In genomic region chr2:125484164-125484563, GRCm38 (mm10) we compare ENCODE assay signal across 17 mouse cellular contexts. TPM values are rescaled to one million over a fixed set of nuclear protein-coding genes. Genes with fewer than 3 reads are reported as not detected.
DNase-seq lines count a peak whose midpoint lies in the region; ATAC-seq and TF ChIP-seq lines count a peak whose summit lies in the region.
"Had no signal": no experiment of that assay in that cellular context is flagged by ENCODE, and none has a peak within 500 bp of the region (broad histone marks: within the 10 kb centered on the region; RNA-seq: fewer than 3 reads in every experiment).

No protein-coding gene starts in this region.

- no peak overlapping the region for H3ac ChIP-seq in myocyte (ENCODE audit: control insufficient read depth, insufficient read length)

- H3K4me3 ChIP-seq in heart, embryonic 11.5 days (ENCODE audit: low read depth, low read length) = no peak overlapping the region
- H3K4me3 ChIP-seq in kidney, embryonic 15.5 days (replicated peaks) = no peak overlapping the region
- H3K4me3 ChIP-seq in heart, embryonic 16.5 days (ENCODE audit: low read length) = no peak overlapping the region
- no peak overlapping the region for H3K4me3 ChIP-seq in myocyte
- H3K4me3 ChIP-seq in left cerebral cortex, adult 2 months = no peak overlapping the region
- H3K4me3 ChIP-seq: erythroblast, embryonic 14.5 days; hindbrain, embryonic 10.5 days had no signal

- peaks cover 8% of the 10 kb centered on the region; the same call in 1 of the 2 replicates for H3K4me1 ChIP-seq in heart, embryonic 11.5 days (ENCODE audit: control insufficient read depth, insufficient read depth, low read length)
- H3K4me1 ChIP-seq in kidney, embryonic 15.5 days = peaks cover 8% of the 10 kb centered on the region
- H3K4me1 ChIP-seq in heart, embryonic 16.5 days (ENCODE audit: control insufficient read depth, insufficient read depth, low read length) = peaks cover 9% of the 10 kb centered on the region
- H3K4me1 ChIP-seq: hindbrain, embryonic 10.5 days had no signal

- no peaks in the 10 kb centered on the region for H3K36me3 ChIP-seq in heart, embryonic 11.5 days (ENCODE audit: control insufficient read depth, insufficient read depth, low read length)
- H3K36me3 ChIP-seq in kidney, embryonic 15.5 days = no peaks in the 10 kb centered on the region
- H3K36me3 ChIP-seq in heart, embryonic 16.5 days (ENCODE audit: control insufficient read depth, insufficient read depth) = no peaks in the 10 kb centered on the region
- H3K36me3 ChIP-seq in myocyte (ENCODE audit: control insufficient read depth, insufficient read depth) = peaks cover 6% of the 10 kb centered on the region
- H3K36me3 ChIP-seq: hindbrain, embryonic 10.5 days had no signal

- peaks cover 99% of the 10 kb centered on the region for H3K79me2 ChIP-seq in myocyte (ENCODE audit: control insufficient read depth, insufficient read depth)

- peak; percentile 98 for DNase-seq in heart, adult 11 months
- peak; percentile 40 to 45 for DNase-seq in kidney, postnatal 4 days
- DNase-seq in left cerebral cortex, adult 2 months (ENCODE audit: extremely low spot score in 1 of 2, low spot score in 2 of 2) = no peak
- DNase-seq in cerebellum, adult 18-20 months = no peak
- DNase-seq: cerebellum, adult 9-10 months; embryo, embryonic 11 days; forebrain, postnatal 0 days; midbrain, embryonic 14.5 days had no signal

- TF ChIP-seq CTCF in left cerebral cortex, adult 2 months (IDR thresholded peaks at IDR 0.05) = no peak

- no peak for ATAC-seq in heart, embryonic 11.5 days (replicated peaks; ENCODE audit: insufficient number of reproducible peaks, low FRiP score, low TSS enrichment)
- ATAC-seq in kidney, embryonic 15.5 days (replicated peaks; ENCODE audit: low FRiP score) = no peak
- no peak for ATAC-seq in heart, embryonic 16.5 days (replicated peaks; ENCODE audit: extremely low read depth, insufficient read depth, low FRiP score)
- ATAC-seq: activated CD4-positive, CD25-positive, alpha-beta regulatory T cell, adult 4 months; forebrain, postnatal 0 days; intestine, embryonic 16.5 days had no signal

- H3K27me3 ChIP-seq in heart, embryonic 11.5 days (ENCODE audit: control insufficient read depth, insufficient read depth, low read length) = no peaks in the 10 kb centered on the region
- H3K27me3 ChIP-seq in kidney, embryonic 15.5 days = no peaks in the 10 kb centered on the region
- H3K27me3 ChIP-seq in heart, embryonic 16.5 days (ENCODE audit: control insufficient read depth, insufficient read depth, low read length) = no peaks in the 10 kb centered on the region
- no peaks in the 10 kb centered on the region for H3K27me3 ChIP-seq in myocyte (ENCODE audit: control insufficient read depth, insufficient read depth, insufficient read length)

- no peak overlapping the region for H3K27ac ChIP-seq in heart, embryonic 11.5 days (ENCODE audit: low read depth, low read length)
- no peak overlapping the region; the same call in 1 of the 2 replicates for H3K27ac ChIP-seq in kidney, embryonic 15.5 days
- H3K27ac ChIP-seq in heart, embryonic 16.5 days (ENCODE audit: low read length) = 0 out of 2 replicates have a peak overlapping the region, but pooled peaks have one; percentile 39
- H3K27ac ChIP-seq in left cerebral cortex, adult 2 months = no peak overlapping the region
- H3K27ac ChIP-seq: hindbrain, embryonic 10.5 days had no signal

- intact Hi-C loops in left cerebral cortex, adult 2 months (cut with DNase I) = no loop called here

- H3K9ac ChIP-seq in heart, embryonic 11.5 days (ENCODE audit: low read depth, low read length) = no peak overlapping the region
- H3K9ac ChIP-seq in kidney, embryonic 15.5 days = no peak overlapping the region
- no peak overlapping the region for H3K9ac ChIP-seq in heart, embryonic 16.5 days (ENCODE audit: low read length)
- H3K9ac ChIP-seq: forebrain, postnatal 0 days had no signal

- no peaks in the 10 kb centered on the region for H3K9me3 ChIP-seq in heart, embryonic 11.5 days (replicated peaks; ENCODE audit: control insufficient read depth, low read length)
- no peaks in the 10 kb centered on the region for H3K9me3 ChIP-seq in kidney, embryonic 15.5 days (replicated peaks)
- H3K9me3 ChIP-seq in heart, embryonic 16.5 days (replicated peaks; ENCODE audit: control insufficient read depth, low read length) = no peaks in the 10 kb centered on the region
- H3K9me3 ChIP-seq: hindbrain, embryonic 10.5 days had no signal

- TF ChIP-seq POLR2A in myocyte (IDR thresholded peaks at IDR 0.05; ENCODE audit: insufficient read length, low read depth) = no peak

- no peak overlapping the region for H3K4me2 ChIP-seq in heart, embryonic 11.5 days
- H3K4me2 ChIP-seq in kidney, embryonic 15.5 days = no peak overlapping the region
- H3K4me2 ChIP-seq in heart, embryonic 16.5 days (ENCODE audit: low read depth, low read length) = no peak overlapping the region
- peak overlapping the region; percentile 59 for H3K4me2 ChIP-seq in myocyte (ENCODE audit: low read depth)

TF ChIP-seq in myocyte, 11 proteins besides CTCF, POLR2A, EP300 and RAD21:
- TF ChIP-seq CEBPB (IDR thresholded peaks at IDR 0.05; ENCODE audit: insufficient read depth, poor library complexity, severe bottlenecking) (0 out of 2 replicates have a peak, but pooled peaks have one; percentile 45), MYOD1 (IDR thresholded peaks at IDR 0.05; ENCODE audit: control insufficient read depth in 1 of 3, insufficient read length in 2 of 3, low read depth in 2 of 3) (peak in 2 of 3 experiments; percentile 58 to 75), MAX (IDR thresholded peaks at IDR 0.05; ENCODE audit: low read depth) (no peak)
TF ChIP-seq in myocyte: peak in this region for 2.

RNA-seq across cellular contexts. Expression of gene Gm9913, which starts 20.7 kb away (rescaled TPM):
- polyA plus RNA-seq in heart, embryonic 11.5 days (2014; fragmentation: Nextera tagmentation; extraction: Ambion mirVana) = 0.42 and 0.45 TPM in 2 replicates
- 0.19 and 0.42 TPM in 2 replicates for polyA plus RNA-seq in kidney, embryonic 15.5 days (2015; fragmentation: Nextera tagmentation; extraction: Ambion mirVana)
- 0.29 and 0.32 TPM in 2 replicates for polyA plus RNA-seq in heart, embryonic 16.5 days (2015; fragmentation: Nextera tagmentation; extraction: Ambion mirVana)
- 0.37 TPM for polyA plus RNA-seq in myocyte (2012; fragmentation: generic; extraction: Trizol)
- under 1 TPM; 0.23 to 0.28 TPM for total RNA-seq in left cerebral cortex, adult 2 months (2021)
- total RNA-seq: MEL had no signal
- polyA plus RNA-seq: activated CD4-positive, CD25-positive, alpha-beta regulatory T cell, adult 4 months; erythroblast, embryonic 14.5 days; midbrain, embryonic 14.5 days had no signal

RNA-seq across cellular contexts. Expression of gene Fbn1, which starts 23.6 kb away (rescaled TPM):
- 28.5 and 31.9 TPM in 2 replicates for polyA plus RNA-seq in heart, embryonic 11.5 days (2014; fragmentation: Nextera tagmentation; extraction: Ambion mirVana)
- polyA plus RNA-seq in kidney, embryonic 15.5 days (2015; fragmentation: Nextera tagmentation; extraction: Ambion mirVana) = 13.4 and 16.4 TPM in 2 replicates
- polyA plus RNA-seq in heart, embryonic 16.5 days (2015; fragmentation: Nextera tagmentation; extraction: Ambion mirVana) = 14.8 and 19.4 TPM in 2 replicates
- 125 TPM for polyA plus RNA-seq in myocyte (2012; fragmentation: generic; extraction: Trizol)
- total RNA-seq in left cerebral cortex, adult 2 months (2021) = 1 to 10 TPM; 5.6 to 7.0 TPM
- total RNA-seq: MEL had no signal
- polyA plus RNA-seq: activated CD4-positive, CD25-positive, alpha-beta regulatory T cell, adult 4 months; erythroblast, embryonic 14.5 days had no signal

Comparison
In these comparisons a context has a peak if more than half of its experiments do, and no peak if none do; other contexts are left out.
1. DNase-seq: peak in heart, adult 11 months (single experiment) and kidney, postnatal 4 days (2 of 2); none in left cerebral cortex, adult 2 months (0 of 2) and cerebellum, adult 18-20 months (0 of 2).